In genomic region chr19:55315452-55316108, GRCm38 (mm10) we compare ENCODE assay signal across 1 mouse cellular context.
TF ChIP-seq lines count a peak whose summit lies in the region.

TSS of gene Zdhhc6 (minus strand) at chr19:55316032.

TF ChIP-seq in MEL, 35 proteins besides CTCF, POLR2A, EP300 and RAD21 (continued from another document):
- TF ChIP-seq MAX (IDR thresholded peaks at IDR 0.05; ENCODE audit: low read length) (peak; percentile 57; the same call in 1 of the 2 replicates), ELF1 (IDR thresholded peaks at IDR 0.05; ENCODE audit: low read depth, low read length) (no peak), MAZ (IDR thresholded peaks at IDR 0.05; ENCODE audit: low read depth, low read length) (0 out of 2 replicates have a peak, but pooled peaks have one; percentile 64), ZNF384 (IDR thresholded peaks at IDR 0.05; ENCODE audit: low read depth, low read length) (no peak), NRF1 (IDR thresholded peaks at IDR 0.05; ENCODE audit: insufficient read depth, low read depth, low read length, poor library complexity, severe bottlenecking) (peak; percentile 66), MXI1 (IDR thresholded peaks at IDR 0.05; ENCODE audit: low read depth, low read length) (peak; percentile 91), POLR2AphosphoS2 (IDR thresholded peaks at IDR 0.05; ENCODE audit: low read length) (peak; percentile 95), GATA1 (IDR thresholded peaks at IDR 0.05; ENCODE audit: low read depth, low read length) (no peak), MYC (IDR thresholded peaks at IDR 0.05; ENCODE audit: low read depth, low read length) (no peak), GABPA (IDR thresholded peaks at IDR 0.05; ENCODE audit: low read depth, low read length) (no peak), CHD1 (IDR thresholded peaks at IDR 0.05; ENCODE audit: low read depth, low read length) (no peak), TAL1 (IDR thresholded peaks at IDR 0.05; ENCODE audit: low read length) (no peak), SIN3A (IDR thresholded peaks at IDR 0.05; ENCODE audit: low read length) (peak; percentile 91), KAT2A (conservative IDR thresholded peaks at IDR 0.05; ENCODE audit: low read depth, low read length) (no peak), TCF12 (IDR thresholded peaks at IDR 0.05; ENCODE audit: low read depth, low read length) (no peak), E2F4 (IDR thresholded peaks at IDR 0.05; ENCODE audit: borderline replicate concordance, low read depth, low read length) (peak; percentile 52; the same call in 1 of the 2 replicates), USF1 (IDR thresholded peaks at IDR 0.05; ENCODE audit: low read depth, low read length) (no peak), ZMIZ1 (IDR thresholded peaks at IDR 0.05; ENCODE audit: low read depth, low read length) (peak; percentile 93), POLR2AphosphoS5 (IDR thresholded peaks at IDR 0.05; ENCODE audit: borderline replicate concordance, low read depth, low read length) (no peak), JUND (IDR thresholded peaks at IDR 0.05; ENCODE audit: low read depth, low read length) (no peak), MEF2A (IDR thresholded peaks at IDR 0.05; ENCODE audit: extremely low read depth, insufficient replicate concordance, low read depth, low read length, poor library complexity, severe bottlenecking) (no peak), UBTF (IDR thresholded peaks at IDR 0.05; ENCODE audit: borderline replicate concordance, insufficient read depth, low read depth, low read length) (no peak), USF2 (IDR thresholded peaks at IDR 0.05; ENCODE audit: borderline replicate concordance in 1 of 2, insufficient read depth in 1 of 2, low read depth in 1 of 2, low read length in 2 of 2) (no peak), NELFE (IDR thresholded peaks at IDR 0.05; ENCODE audit: low read depth, low read length) (peak; percentile 98), HCFC1 (IDR thresholded peaks at IDR 0.05; ENCODE audit: low read depth, low read length) (no peak)
TF ChIP-seq in MEL: peak in this region for 9.
